Mouse (Mus musculus) gastrocnemius, adult 18-20 months (tissue): ENCODE measurements at regions not wholly inside any gene's neighbourhood (a gene's known extent, or its start where the extent isn't known, plus 50 kb on each side); places are given as distances from the start of the nearest gene placed in this dataset.

ENCODE experiments used
- DNase-seq: peaks from one replicate; pipeline ENCODE4 v3.0.0; 2021; ENCODE audit warnings: low spot score

DNA sequence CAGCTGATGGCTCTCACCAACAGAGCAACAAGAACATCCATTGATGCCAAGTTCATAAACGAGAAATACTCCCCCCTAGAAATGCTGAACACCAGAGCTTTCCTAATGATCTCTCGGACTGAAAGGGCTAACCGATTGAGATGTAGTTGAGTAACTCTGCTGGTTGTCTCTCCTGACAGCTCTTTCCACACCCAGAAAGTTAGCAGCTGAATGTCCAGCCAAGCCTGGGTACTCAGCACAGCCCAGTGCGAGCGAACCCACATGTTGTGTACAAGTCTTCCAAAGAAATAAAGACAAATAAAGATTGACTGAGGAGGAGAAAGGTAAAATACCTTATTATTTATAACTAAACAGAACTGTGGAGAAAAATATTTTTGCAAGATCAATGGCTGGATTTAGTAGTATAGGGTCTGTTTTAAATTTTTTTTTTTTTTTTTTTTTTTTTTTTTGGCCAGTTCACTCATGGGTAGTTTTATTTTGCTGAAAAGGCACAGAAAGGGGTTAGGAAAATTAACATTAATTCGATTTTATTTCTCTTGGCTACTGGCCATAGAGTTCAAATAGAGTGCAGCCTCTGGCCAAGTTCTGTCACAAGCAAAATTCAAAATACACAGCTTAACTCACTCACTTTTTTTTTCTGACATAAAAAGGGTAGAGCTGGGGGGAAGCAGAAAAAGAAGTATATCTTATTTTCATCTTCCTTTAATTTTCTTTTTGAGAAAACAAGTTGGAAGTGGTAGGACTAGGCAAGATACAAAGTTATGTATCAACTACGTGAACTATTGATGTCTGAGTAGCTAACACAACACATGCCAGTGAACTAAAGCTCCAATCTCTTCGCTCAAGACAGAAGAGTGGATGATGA, 261.2 kb upstream of the Npvf start:
- no peak for DNase-seq

DNA sequence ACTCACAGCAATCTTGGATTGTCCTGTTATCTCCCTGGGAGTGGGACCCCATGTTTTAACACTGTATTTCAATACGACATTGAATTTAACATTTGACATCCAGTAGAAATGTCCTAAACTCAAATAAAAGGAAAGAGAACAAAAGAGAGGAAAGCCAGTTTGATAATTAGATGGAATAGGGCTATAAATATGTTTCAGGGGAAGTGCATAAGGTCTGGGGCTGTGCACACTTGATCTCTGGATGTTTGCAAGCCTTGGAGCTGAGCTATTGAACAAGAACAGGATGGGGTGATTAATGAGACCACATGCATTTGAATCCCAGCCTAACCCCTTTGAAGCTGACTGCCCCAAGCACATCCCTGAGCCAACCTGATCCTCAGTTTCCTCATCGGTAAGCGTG, 264.0 kb upstream of the Npvf start:
- no peak for DNase-seq

DNA sequence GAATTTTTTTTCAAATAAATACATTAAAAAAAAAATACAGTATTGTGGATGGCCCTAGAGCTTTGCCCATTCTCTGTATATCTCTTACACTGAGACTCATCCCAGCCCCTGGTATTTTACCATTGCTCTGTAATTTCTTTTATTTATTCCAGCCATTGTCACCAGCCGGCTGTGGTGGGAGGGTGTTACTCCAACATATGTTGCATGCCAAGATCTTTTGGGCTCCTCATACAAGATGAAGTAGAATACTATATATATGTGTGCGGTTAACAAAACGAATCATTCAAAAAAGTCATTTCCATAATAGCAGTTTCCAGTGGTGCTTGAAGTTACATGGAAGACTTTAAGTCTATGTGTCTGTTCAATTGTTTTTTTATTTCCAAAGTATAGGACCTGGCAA, 268.0 kb upstream of the Npvf start:
- DNase-seq = no peak

DNA sequence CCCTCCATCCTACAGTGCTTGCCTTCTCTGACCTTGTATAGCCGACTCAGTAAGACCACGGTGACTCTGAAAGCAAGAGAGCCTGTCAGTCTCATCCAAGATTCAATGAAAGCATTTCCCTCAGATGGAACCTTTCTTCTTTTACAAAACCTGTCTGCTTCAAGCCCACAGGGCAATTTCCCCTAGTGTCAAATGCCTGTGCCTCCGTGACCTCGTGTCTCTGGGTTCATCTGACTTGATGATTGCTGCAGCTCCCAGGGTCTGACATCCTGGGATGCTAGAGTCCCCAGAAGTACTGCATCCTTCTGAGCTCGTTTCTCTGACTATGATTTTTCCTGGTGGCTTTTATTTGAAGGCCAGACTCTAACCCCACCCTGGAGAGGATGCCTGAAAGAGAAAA, 270.3 kb upstream of the Npvf start:
- DNase-seq = no peak

DNA sequence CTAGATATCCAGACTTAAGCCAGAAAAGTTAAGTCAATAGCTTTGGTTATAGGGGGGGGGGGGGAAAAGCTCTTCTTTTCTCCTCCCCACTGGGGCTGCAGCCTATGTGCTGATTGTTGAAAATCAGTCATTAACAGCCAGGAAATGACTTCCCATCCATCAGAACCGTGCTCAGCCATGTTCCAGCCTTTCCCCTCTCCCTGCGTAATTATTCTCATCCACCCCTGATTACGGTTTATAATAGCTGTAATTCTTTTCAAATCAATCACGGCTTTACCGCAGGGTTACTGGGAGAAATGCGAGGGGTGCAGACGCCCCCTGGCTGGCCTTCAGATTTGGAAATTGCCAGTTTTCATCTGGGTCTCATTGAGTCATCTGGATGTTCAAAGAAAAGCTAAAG, 270.8 kb upstream of the Npvf start:
- DNase-seq = no peak

DNA sequence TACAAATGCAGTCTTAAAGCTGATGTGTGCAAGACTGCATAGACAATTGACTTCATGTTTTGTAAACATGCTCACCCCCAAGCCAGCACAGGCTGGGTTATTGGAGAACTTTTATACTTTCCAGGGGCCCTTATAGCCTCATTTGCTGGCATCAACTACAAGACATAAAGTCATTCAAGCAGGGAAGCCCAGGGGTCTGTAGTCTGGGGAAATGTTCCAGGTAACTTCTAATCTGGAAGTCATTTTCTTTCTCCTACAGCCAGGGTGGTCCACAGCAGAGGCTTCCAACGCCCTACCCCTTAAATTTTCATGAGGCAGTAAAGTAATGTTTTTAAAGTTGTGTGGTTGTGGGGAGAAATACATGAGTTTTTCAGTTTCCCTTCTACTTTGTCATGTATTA, 272.1 kb upstream of the Npvf start:
- DNase-seq = no peak

DNA sequence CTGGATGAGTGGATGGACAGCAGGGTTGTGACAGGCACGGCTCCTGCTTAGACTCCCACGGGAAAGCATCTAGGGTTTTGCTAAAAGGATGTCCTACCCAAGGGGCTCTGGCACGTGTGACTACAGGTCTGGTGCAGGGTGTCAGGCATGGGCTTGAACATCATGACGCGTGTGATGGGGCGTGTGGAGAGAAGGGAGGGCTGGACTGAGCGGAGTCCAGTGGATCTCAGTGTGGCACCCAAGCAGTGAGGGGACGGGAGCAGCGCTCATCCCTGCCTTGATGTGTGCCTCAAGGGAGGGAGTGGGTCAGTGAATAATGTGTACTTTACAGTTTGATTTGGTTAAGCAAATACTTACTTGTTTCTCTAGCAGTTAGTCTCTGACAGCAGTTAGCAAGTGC, 275.3 kb upstream of the Npvf start:
- DNase-seq = no peak

DNA sequence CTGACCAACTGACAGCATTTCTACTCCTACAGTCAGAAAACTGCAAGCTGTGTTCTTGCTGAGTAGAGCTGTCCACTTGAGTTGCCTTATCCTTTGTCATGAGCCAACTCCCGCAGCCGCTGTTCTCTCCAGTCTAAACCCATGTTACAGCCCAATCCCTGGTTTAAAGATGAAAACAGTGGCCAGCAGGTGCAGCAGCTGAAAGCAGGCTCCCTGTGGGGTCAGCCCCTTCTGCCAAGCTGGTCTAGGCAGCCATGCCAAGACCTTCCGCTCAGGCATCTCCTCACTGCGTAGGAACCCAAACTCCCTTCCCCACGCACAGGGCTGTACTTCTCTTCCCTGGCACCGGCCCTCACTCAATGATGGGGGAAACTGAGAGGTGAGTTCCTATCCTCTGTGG, 279.3 kb upstream of the Npvf start:
- DNase-seq = no peak

DNA sequence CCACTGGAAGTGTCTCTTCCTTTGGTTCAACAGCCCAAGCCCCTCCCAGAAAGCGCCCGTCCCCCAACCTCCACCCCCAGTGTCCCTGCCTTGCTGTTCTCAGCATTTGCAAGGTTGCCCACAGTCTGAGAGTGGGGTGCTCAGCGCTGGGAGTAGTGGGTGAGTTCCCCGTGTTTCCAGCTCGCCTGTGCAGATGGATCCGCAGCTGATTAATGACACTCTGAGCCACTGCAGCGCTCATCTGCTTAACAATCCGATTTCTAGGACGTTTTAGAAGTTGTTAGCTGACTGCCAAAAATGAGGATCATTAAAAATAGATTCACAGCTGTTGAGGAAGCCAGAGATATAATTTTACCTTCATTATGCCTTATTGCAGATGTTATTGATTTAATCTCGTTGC, 280.0 kb upstream of the Npvf start:
- no peak for DNase-seq

DNA sequence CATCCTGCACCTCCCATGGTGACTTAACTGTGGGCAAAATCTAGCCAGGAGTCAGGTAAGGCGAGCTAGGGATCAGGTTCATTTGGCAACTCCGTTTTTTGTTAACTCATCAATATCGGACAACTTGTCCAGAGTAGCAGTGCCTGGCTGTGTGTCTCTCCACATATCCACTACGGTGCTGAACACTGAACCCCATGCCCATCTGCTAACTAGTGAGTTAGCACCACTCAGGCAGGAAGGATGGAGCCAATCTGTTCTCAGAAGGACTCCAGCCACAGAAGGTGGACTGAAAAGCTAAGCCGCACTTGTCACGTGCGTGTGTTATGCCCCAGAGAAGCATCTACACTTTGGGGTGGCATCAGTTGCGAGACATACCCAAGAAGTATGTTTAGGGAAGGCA, 282.1 kb upstream of the Npvf start:
- DNase-seq = no peak

DNA sequence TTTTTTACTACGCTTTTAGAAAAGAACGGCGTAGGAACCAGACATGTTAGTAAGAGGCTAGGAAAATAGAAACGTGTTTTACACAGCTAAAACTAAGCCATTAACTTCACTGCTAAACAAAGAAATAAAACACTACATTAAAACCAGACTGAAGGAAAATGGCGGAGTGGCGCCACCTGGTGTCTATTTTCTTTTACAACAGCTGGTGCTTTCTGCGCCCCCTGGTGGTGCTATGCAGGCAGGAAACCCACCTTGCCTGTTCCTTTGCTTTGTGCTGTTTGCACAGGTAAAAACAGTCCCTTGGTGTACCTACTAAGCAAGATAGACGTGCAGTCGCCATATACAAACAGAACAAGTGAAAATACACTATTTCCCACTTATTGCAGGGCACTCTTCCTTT, 282.9 kb upstream of the Npvf start:
- peak; percentile 65 for DNase-seq

DNA sequence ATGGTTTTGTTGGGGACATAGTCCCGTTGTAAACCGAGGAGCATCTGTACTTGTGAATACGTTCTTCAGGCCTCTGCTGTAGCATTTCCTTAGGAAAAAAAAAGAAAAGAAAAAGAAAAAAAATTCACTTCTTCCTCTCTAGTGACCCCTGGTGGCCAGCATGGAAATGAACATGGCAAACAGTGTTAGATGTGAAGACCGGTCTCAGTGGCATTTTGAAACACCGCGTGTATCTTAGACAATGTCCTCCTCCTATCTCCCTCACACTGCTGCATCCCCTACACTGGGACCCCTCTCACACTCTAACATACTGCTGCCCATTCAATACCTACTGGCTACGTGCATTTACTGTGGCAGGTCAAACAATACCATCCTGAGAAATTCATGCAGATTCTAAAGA, 284.6 kb upstream of the Npvf start:
- peak; percentile 31 for DNase-seq

DNA sequence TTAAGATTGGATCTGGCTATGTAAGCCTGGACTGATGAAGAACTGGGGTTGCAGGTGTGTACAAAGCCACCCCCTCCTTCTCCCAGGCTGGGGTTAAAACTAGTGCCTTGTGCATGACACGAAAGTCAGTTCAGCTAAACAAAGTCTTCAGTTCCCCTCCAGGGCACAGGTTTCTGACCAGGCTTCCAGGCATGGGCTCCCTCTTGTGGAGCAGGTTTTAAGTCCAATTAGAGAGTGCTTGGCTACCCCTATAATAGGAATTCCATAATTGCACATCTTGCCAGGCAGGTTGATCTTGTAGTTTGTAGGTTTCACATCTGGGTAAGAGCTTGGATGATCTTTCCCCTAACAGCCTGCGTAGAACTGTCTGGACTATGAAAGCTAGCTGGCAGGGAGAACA, 285.2 kb upstream of the Npvf start:
- peak; percentile 20 for DNase-seq

DNA sequence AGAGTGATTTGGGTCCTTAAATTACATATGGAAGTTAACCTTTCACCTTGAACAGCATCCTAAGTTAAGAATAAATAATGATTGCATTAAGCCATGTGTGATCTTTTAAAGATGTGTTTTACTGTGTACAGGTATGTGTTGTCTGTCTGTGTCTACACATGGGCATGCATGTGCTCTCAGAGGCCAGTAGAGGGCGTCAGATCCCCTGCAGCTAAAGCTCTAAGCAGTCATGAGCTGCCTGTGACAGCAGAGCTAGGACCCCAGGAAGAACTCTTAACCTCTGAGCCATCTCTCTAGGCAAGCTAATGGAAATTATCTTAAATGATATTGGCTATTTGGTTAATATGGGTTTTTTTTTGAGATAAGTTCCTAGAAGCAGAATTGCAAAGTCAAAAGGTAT, 285.9 kb upstream of the Npvf start:
- DNase-seq = no peak

DNA sequence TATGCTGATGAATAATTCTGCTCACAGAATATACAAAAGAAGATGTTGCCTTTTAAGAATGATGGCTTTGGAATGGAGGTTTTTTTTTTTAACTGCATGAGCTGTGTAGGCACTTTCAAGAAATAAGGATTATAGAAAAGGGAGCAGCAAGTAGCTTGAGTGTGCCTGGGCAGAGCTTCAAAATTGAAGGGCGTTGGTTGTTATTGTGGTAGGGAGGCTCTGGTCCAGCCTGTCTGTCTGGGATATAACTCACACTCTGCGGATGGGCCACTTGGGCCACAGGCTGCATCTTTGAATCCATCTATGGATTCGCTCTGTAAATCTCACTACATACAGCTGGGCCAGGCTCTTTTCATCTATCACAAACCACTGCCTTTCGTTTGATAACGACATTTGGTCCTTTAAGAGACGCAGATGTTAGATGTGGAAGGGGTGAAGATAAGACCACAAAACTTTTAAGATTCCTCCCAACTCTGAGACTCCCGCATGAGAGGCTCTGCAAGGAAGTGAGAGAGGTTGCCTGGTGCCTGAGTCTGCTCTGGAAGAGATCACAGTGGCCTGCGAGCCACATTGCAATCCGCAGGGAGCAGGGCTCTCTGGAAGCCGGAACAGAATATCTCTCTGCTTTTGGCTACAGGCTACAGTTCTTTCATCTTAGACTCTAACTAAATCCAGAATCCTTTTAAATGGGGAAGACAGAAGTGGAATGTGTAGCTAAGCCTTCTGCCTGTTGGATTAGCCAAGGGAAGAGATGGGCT, 286.6 kb upstream of the Npvf start:
- DNase-seq = peak; percentile 48

DNA sequence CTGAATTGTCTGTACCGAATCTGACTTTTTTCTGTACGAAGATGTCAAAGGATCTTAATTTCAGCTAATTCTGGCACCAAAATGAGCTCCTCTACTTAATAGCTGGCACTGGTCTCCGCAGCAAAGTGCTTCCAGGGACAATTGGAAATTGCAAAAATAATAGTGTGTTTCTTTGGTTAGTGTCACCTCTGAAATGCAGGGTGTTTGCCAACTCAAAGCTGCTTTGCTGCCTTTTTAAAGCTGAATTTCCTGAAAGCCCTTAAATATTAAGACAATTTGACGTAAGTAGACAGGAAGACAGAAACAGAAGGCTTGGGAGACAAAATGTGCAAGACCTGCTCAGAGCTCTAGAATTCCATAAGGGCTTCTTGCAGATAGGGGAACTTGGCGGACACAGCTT, 288.5 kb upstream of the Npvf start:
- DNase-seq = no peak

DNA sequence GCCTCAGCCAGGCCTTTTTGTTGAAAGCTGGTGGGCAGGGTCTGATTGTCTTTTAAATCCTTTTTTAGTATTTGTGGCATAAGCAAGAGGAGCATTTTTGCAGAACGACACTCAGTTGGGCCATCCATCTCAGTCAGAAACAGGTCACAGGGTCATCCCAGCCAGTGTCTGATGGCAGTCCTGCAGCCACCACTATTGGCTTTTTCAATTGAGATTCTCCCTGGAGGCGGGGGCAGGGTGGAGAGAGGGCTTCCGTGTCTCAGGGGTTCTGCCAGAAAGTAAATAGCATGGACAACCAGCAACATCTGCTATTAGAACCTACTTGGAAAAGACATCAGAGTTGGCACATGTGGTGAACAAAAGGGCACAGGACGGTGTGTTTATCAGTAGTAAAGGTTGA, 293.8 kb upstream of the Npvf start:
- no peak for DNase-seq

DNA sequence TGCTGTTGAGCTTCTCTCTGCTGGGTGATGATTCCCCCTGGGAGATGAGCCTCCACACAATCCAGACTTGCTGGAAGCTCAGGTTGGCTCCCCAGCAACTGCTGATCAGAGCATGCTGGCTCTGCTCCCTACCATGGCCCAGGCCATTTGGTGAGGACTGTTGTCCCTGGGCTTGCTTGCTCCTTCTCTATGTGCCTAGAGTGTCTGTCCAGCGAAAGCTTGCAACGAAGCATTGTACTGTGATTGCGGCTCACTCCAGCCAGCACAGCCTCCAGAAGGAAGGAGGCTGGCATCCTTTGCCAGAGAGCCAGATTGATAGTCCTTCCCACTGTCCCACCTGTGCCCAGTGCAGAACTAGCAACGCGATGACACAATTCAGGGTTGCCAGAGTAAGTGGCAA, 295.1 kb upstream of the Npvf start:
- DNase-seq = no peak

DNA sequence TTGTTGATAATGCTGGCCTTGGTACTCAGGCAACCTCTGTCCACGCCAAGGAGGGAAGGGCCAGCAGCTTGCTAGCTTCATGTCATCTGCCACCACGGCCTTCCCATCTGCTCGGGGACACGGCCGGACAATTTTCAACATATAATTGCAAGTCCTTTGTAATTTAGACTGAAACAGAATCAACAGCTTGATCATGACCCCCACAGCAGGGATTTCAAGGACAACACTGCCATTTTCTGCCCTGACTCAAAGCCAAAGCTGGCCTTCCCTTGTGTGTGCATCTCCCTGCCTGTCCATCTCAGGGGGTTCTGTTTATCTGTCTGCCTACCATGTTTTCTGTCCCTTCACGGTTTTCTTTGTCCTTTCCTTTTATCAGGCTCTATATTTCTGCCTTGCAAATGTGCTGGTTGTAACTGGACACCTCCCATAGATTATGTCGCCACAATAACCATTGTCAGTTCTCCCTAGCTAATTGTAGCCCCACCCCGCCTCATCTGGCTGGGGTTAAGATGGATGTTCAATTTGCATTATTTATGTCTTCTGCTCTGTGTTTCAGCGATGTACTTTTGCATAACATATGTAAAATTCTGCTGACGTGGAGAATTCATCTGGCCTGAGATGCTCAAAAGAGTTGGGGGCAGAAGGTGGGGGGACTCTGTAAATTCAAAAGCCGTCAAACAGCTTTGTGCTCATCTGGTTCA, 295.8 kb upstream of the Npvf start:
- DNase-seq = no peak

DNA sequence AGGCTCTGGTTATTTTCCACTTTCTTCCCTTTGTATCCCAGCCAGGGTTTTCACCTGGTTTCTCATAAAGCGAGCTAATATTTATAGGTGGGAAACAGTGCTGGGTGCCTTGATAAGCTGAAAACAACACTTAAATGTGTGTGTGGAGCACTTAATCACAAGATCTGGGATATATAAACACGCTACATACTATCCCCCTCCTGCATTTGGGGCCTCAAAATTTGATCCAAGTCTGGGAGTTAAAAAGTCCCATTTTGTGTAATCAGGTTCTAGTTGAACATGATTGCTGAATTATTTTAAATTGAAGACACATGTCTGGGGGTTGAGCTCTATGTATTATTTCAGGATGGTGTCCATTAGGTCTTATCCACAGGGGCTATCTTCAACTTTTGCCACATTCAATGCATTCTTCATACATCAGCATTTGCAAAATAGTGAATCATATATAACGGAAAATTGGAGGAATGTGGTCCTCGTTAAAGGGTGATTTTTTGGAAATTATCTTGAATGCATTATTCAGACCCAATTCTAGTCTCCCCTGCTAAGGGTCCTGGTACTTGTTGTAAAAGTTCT, 303.2 kb upstream of the Npvf start:
- no peak for DNase-seq

DNA sequence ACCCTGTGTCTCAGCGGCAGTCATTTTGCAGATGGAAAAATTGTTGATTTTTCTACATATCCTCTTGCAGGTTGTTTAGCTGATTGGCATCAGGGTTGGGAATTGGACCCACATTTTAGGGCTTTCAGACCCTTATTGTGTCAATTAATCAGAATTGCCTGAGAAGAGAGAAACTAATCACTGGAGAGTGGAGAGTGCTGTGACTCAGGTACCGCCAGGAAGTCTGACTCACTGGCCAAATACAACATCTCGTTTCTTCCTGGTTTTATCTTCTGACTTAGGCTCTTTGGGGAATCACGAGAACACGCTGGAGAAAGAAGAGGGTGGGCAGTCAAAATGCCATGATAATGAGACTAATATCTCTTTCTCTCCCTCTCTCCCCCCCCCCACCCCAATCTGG, 306.1 kb upstream of the Npvf start:
- DNase-seq = no peak

DNA sequence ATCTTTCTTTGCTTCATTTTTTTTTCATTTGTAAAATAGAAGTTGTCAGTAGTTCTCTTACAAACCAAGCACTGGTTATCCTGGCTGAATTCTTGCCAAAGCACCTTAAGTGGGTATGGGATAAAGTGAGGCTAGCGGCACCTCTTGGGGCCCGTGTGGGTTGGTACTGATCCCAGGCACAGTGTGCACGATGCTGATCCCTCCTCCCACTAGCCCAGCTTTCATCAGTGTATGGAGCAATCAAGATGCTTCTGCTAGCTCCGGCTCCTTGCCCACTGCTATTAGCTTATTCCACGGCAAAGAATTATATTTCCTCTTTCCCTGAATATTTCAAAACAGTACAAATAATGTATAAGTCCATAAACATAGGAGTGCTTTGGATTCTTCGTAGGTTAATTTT, 307.4 kb upstream of the Npvf start:
- no peak for DNase-seq
